Mouse (Mus musculus): ENCODE results near the gene Rhot1.

DNA sequence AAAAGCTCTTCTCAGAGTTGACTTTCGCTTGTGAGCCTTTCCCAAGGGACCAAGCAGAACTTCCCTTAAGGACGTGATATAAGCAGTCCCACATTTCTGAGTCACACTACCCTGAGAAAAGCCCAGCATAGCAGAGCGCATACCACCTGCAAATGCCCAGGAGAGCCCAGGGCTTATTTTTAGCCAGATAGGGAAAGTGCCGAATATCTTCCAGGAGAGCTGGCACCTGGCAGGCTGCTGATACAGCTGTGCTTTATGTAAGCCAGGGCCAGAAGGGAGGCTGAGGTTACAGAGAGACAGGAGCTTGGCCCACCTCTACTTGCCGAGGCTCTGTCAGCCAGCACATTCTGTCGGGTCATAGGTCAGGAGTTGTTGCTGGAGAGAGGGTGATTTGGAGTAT lies 75.8 kb downstream of the Rhot1 start:
- TF ChIP-seq POLR2A (IDR thresholded peaks at IDR 0.05; ENCODE audit: low read depth, low read length) (no peak), CTCF (IDR thresholded peaks at IDR 0.05; ENCODE audit: extremely low read depth, insufficient read depth, insufficient read length, insufficient replicate concordance) (no peak)

Measured in spleen, adult 2 months (tissue).